Mouse (Mus musculus) C2C12 (cell line): ENCODE results near the gene Palmd.

ENCODE experiments used
- CTCF ChIP-seq: IDR thresholded peaks from one replicate; pipeline ENCODE4 v1.5.1; 2011; ENCODE audit not compliant: control insufficient read depth, insufficient read depth, insufficient read length
- FOSL1 ChIP-seq: IDR thresholded peaks from one replicate; pipeline ENCODE4 v1.8.0; 2011; ENCODE audit warnings: mild to moderate bottlenecking, low read length; ENCODE audit not compliant: poor library complexity, insufficient read depth, severe bottlenecking
- MAX ChIP-seq: IDR thresholded peaks from one replicate; pipeline ENCODE4 v1.6.1; 2011; ENCODE audit warnings: mild to moderate bottlenecking, control low read depth
- MYOD1 ChIP-seq: IDR thresholded peaks from one replicate; pipeline ENCODE4 v1.6.1; 2011; ENCODE audit warnings: low read depth; ENCODE audit not compliant: control insufficient read depth, insufficient read length
- USF1 ChIP-seq: IDR thresholded peaks from one replicate; pipeline ENCODE4 v1.6.1; 2011; ENCODE audit warnings: low read depth, mild to moderate bottlenecking, control low read depth, moderate library complexity

GRCm38 (mm10) chr3:116964426-116964825, 4.4 kb downstream of the Palmd start:
- no peak for TF ChIP-seq CTCF
- no peak for TF ChIP-seq MYOD1
- TF ChIP-seq USF1: no peak
- no peak for TF ChIP-seq MAX
- no peak for TF ChIP-seq FOSL1
